Mouse (Mus musculus): ENCODE data around the gene 1700034J05Rik. TPM values are rescaled to one million over a fixed set of nuclear protein-coding genes. Genes with fewer than 3 reads are reported as not detected.

1700034J05Rik gene
- polyA plus RNA-seq, 1 experiment from 2014 or later = 0.14 TPM

DNA sequence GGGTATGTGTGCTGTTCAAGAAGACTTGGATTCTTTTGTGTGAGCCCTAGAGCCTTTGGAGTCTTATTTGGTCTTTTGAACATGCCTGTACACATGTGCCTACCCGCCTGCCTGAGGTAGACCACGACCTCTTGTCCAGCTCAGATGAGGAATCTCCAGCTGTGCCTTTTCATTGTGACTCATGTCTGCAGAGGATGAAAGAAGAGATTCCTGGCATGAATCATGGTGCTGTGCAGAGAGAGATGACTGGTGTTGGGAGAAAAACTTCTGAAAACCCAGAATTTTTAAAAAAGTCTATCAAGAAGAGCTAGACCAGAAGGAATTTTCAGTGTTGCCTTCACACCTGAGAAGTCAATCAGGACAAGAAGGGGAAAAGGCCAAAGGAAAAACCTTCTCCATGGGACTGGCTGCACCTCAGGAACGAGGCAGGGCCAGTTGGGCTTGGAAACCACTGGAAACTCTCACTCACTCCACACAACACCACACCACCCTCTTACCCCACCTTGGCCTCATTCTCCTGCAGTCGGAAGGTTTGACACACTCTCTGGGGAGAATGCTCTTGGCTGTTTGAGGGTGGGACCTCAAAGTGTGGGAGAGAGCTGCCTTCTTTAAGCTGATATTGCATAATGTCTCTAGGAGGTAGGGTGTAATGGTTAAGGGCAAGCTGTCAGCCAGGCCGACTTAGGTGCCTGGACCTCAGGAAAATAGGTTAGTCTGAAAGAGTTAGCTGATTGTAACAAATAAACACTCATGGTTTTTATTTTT lies 44.3 kb downstream of the 1700034J05Rik start:
- Histone ChIP-seq H3K4me3 (no peak overlapping the region), H3K27ac (no peak overlapping the region), H3K4me1 (replicated peaks) (peaks cover 26% of the 10 kb centered on the region), H3K36me3 (no peaks in the 10 kb centered on the region), H3K9me3 (no peaks in the 10 kb centered on the region), H3K27me3 (ENCODE audit: insufficient read depth, poor library complexity, severe bottlenecking) (no peaks in the 10 kb centered on the region)
- no peak for DNase-seq (ENCODE audit: low spot score)
- 86% methylated on average over 5 of the region's 5 CpGs for WGBS

DNA sequence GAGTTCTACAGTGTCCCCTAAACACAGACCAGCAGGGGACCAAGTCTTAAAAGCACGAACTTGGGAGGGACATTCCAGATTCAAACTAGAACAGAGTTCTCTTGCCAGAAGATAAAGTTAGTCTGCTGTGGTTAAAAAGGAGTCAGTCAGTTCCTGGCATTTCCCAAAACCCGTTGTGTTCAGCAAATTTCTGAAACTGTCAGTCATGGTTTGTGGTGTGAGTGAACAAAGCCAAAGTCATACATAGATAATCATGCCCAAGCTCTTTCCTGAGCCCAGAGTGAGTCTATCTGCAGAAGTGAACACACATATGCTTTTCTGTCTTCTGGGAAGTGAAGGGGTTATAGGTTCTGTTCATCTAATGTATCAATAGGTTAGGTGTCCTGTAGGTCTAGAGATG lies 45.4 kb downstream of the 1700034J05Rik start:
- no peak for DNase-seq (ENCODE audit: low spot score)
- Histone ChIP-seq H3K27me3 (ENCODE audit: insufficient read depth, poor library complexity, severe bottlenecking) (no peaks in the 10 kb centered on the region), H3K9me3 (no peaks in the 10 kb centered on the region), H3K4me1 (replicated peaks) (peaks cover 23% of the 10 kb centered on the region), H3K27ac (no peak overlapping the region), H3K36me3 (no peaks in the 10 kb centered on the region), H3K4me3 (no peak overlapping the region)
- 77% methylated on average over 2 of the region's 2 CpGs for whole genome bisulfite sequencing

DNA sequence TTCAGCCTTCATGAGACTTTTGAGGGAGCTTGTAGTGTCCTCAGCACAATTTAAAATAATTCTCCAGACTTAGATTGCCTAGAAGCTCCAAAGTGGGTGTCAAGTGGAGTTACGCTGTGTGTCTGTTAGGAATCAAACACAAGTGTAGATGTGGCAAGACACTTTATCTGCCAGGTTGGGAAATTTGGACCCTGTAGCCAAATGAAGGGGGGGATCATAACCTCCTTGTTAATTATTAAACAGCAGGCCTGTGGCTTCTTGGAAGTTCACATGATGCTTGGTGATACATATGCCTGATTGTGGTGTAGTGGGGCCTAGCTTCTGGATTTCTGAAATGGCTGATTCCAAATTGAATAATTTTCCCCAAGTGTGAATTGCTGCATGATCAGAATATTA lies 46.4 kb downstream of the 1700034J05Rik start:
- Histone ChIP-seq H3K4me3 (no peak overlapping the region), H3K27me3 (ENCODE audit: insufficient read depth, poor library complexity, severe bottlenecking) (no peaks in the 10 kb centered on the region), H3K36me3 (no peaks in the 10 kb centered on the region), H3K9me3 (no peaks in the 10 kb centered on the region), H3K4me1 (replicated peaks) (peaks cover 15% of the 10 kb centered on the region), H3K27ac (no peak overlapping the region)
- 99% methylated on average over 1 of the region's 1 CpGs for WGBS
- DNase-seq (ENCODE audit: low spot score) = no peak

- 81% methylated on average over 5 of the region's 5 CpGs for WGBS
- Histone ChIP-seq H3K4me1 (replicated peaks) (peaks cover 10% of the 10 kb centered on the region), H3K36me3 (no peaks in the 10 kb centered on the region), H3K27me3 (ENCODE audit: insufficient read depth, poor library complexity, severe bottlenecking) (no peaks in the 10 kb centered on the region), H3K4me3 (no peak overlapping the region), H3K9me3 (no peaks in the 10 kb centered on the region), H3K27ac (no peak overlapping the region)
- no peak for DNase-seq (ENCODE audit: low spot score)
Observed at GRCm38 (mm10) chr6:146907061-146907794, 47.0 kb downstream of the 1700034J05Rik start.

DNA sequence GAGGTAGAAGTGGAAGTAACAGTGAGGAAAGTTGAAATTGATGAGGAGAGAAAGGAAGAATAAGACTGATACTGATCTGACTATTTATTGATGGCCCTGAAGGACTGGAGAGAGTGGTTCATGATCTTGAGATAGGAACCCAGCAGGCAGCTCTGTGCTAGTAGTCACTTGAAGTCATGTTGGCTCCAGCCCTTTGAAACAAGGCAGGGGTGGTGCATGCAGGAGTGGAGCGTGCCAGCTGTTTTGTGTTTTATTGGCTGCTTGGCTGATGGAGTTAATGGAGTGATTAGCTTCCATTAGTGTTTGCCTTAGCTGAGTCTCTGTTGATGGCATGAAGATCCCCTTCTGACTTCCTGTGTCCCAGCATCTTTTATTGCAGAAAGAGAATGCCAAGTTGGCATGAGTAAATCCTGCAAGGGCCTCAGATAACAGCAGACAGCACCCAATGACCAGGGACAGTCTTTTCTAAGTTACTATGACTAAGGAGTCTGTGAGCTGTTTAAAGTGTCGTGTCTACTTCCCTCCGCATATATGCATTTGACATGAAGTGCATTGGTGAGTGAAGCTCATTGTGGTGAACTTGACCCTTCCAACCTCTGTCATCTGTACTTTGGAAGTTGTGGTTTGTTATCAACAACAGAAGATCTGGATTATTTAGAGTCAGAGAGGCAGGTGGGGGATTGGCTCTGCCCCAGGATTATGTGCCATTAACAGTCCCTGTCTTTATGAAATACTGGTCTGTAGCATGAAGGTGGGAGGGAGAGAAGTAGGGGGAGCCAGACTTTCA lies 48.0 kb downstream of the 1700034J05Rik start:
- Histone ChIP-seq H3K9me3 (no peaks in the 10 kb centered on the region), H3K36me3 (no peaks in the 10 kb centered on the region), H3K4me1 (replicated peaks) (no peaks in the 10 kb centered on the region; the same call in 1 of the 2 replicates), H3K27ac (no peak overlapping the region), H3K4me3 (no peak overlapping the region), H3K27me3 (ENCODE audit: insufficient read depth, poor library complexity, severe bottlenecking) (no peaks in the 10 kb centered on the region)
- WGBS = 90% methylated on average over 3 of the region's 3 CpGs
- DNase-seq (ENCODE audit: low spot score) = no peak

DNA sequence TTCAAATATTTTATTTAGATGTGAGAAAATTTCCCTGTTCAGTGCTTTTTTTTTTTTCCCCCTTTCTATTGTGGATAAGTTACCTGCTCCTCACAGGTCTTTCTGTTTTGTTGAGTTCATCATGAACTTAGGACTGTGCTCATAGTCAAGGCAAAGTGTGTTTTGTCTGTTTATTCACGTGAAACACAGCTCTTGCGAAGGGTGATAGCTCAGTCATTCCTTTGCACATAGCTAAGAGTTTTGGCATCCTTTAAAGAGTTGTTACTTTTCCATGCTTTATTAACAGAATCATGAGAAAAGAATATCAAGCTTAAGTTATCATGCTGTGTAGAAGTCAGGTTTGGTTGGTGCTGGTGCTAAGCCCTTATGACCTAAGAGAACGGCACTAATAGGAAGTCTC lies 49.5 kb downstream of the 1700034J05Rik start:
- WGBS = 88% methylated on average over 3 of the region's 3 CpGs
- Histone ChIP-seq H3K36me3 (no peaks in the 10 kb centered on the region; the same call in 1 of the 2 replicates), H3K9me3 (no peaks in the 10 kb centered on the region), H3K27me3 (ENCODE audit: insufficient read depth, poor library complexity, severe bottlenecking) (no peaks in the 10 kb centered on the region), H3K27ac (no peak overlapping the region), H3K4me1 (replicated peaks) (no peaks in the 10 kb centered on the region; the same call in 1 of the 2 replicates), H3K4me3 (no peak overlapping the region)
- DNase-seq (ENCODE audit: low spot score) = no peak

- Histone ChIP-seq H3K9me3 (no peaks in the 10 kb centered on the region), H3K27me3 (ENCODE audit: insufficient read depth, poor library complexity, severe bottlenecking) (no peaks in the 10 kb centered on the region), H3K4me3 (no peak overlapping the region), H3K36me3 (no peaks in the 10 kb centered on the region; the same call in 1 of the 2 replicates), H3K4me1 (replicated peaks) (no peaks in the 10 kb centered on the region), H3K27ac (no peak overlapping the region)
- DNase-seq (ENCODE audit: low spot score) = no peak
- 84% methylated on average over 2 of the region's 2 CpGs for WGBS
Observed at GRCm38 (mm10) chr6:146903632-146904031, 50.6 kb downstream of the 1700034J05Rik start.

- H3K36me3 ChIP-seq = no peaks in the 10 kb centered on the region; the same call in 1 of the 2 replicates
- H3K27me3 ChIP-seq (ENCODE audit: insufficient read depth, poor library complexity, severe bottlenecking) = no peaks in the 10 kb centered on the region
- 95% methylated on average over 4 of the region's 4 CpGs for WGBS
- no peak overlapping the region for H3K4me3 ChIP-seq
- no peak overlapping the region for H3K27ac ChIP-seq
- no peaks in the 10 kb centered on the region for H3K4me1 ChIP-seq (replicated peaks)
- no peaks in the 10 kb centered on the region for H3K9me3 ChIP-seq
- DNase-seq (ENCODE audit: low spot score) = no peak
Observed at GRCm38 (mm10) chr6:146901929-146902328, 52.3 kb downstream of the 1700034J05Rik start.

Other genes with a start within 250 kb of the 1700034J05Rik start
- gene Stk38l, start 229.4 kb downstream of the 1700034J05Rik start, polyA plus RNA-seq (2016; fragmentation: Nextera tagmentation; extraction: Ambion mirVana) = 18.0 and 23.0 TPM in 2 replicates
- 1.5 and 2.1 TPM in 2 replicates for gene Arntl2, start 158.4 kb downstream of the 1700034J05Rik start, polyA plus RNA-seq (2016; fragmentation: Nextera tagmentation; extraction: Ambion mirVana)
- not detected in 2 replicates for gene Smco2, start 104.3 kb downstream of the 1700034J05Rik start, polyA plus RNA-seq (2016; fragmentation: Nextera tagmentation; extraction: Ambion mirVana)
- 26.8 and 34.0 TPM in 2 replicates for gene Ppfibp1, start 65.9 kb downstream of the 1700034J05Rik start, polyA plus RNA-seq (2016; fragmentation: Nextera tagmentation; extraction: Ambion mirVana)
- 0.50 and 0.97 TPM in 2 replicates for gene Rep15, start 78.2 kb upstream of the 1700034J05Rik start, polyA plus RNA-seq (2016; fragmentation: Nextera tagmentation; extraction: Ambion mirVana)
- 104 and 106 TPM in 2 replicates for gene Mrps35, start 88.3 kb upstream of the 1700034J05Rik start, polyA plus RNA-seq (2016; fragmentation: Nextera tagmentation; extraction: Ambion mirVana)
- gene Mansc4, start 132.6 kb upstream of the 1700034J05Rik start, polyA plus RNA-seq (2016; fragmentation: Nextera tagmentation; extraction: Ambion mirVana) = 0.63 and 1.00 TPM in 2 replicates
- gene Klhl42, start 137.0 kb upstream of the 1700034J05Rik start, polyA plus RNA-seq (2016; fragmentation: Nextera tagmentation; extraction: Ambion mirVana) = 6.5 and 7.1 TPM in 2 replicates